In the genomic region with DNA sequence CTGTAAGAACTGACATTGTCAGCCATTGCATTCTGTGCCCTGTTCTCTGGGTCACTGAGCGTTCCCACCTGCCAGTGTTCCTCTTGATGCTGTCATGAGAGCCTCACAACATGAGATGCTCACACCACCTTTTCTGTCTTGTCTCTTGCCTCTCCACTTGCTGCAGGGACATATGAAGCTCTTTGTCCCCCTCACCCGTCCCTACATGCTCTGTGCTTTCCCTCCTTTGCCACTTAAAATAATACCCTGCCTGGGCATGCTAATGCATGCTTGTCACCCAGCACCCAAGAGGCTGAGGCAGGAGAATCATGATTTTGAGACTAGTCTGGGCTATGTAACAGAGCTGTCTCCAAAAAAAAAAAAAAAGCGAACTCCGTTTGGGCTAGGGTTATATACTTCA, we compare ENCODE assay signal across 31 mouse cellular contexts. TPM values are rescaled to one million over a fixed set of nuclear protein-coding genes. Genes with fewer than 3 reads are reported as not detected.
DNase-seq lines count a peak whose midpoint lies in the region; ATAC-seq and TF ChIP-seq lines count a peak whose summit lies in the region.
"Had no signal": no experiment of that assay in that cellular context is flagged by ENCODE, and none has a peak within 500 bp of the region (broad histone marks: within the 10 kb centered on the region; RNA-seq: fewer than 3 reads in every experiment).

No protein-coding gene starts in this region.

- peak overlapping the region; percentile 15; the same call in 1 of the 2 replicates for H3K9ac ChIP-seq in liver, embryonic 11.5 days (ENCODE audit: low read depth, low read length)
- peak overlapping the region; percentile 70 for H3K9ac ChIP-seq in liver, embryonic 16.5 days (ENCODE audit: low read depth, low read length)
- H3K9ac ChIP-seq in hindbrain, postnatal 0 days (replicated peaks; ENCODE audit: low read length): no peak overlapping the region
- H3K9ac ChIP-seq: embryonic facial prominence, embryonic 15.5 days; limb, embryonic 12.5 days; midbrain, embryonic 12.5 days; neural tube, embryonic 15.5 days had no signal

- H3K4me1 ChIP-seq in spleen, adult 2 months (ENCODE audit: control insufficient read depth, insufficient read depth, insufficient read length): peaks cover 70% of the 10 kb centered on the region
- peaks cover 94% of the 10 kb centered on the region for H3K4me1 ChIP-seq in G1E (ENCODE audit: insufficient read depth, low read depth, low read length)
- peaks cover 50% of the 10 kb centered on the region for H3K4me1 ChIP-seq in liver, embryonic 11.5 days (replicated peaks; ENCODE audit: control insufficient read depth, insufficient read depth, low read length)
- peaks cover 87% of the 10 kb centered on the region for H3K4me1 ChIP-seq in liver, embryonic 16.5 days (ENCODE audit: control insufficient read depth, low read depth, low read length)
- H3K4me1 ChIP-seq in hindbrain, postnatal 0 days (ENCODE audit: insufficient read depth, low read length): peaks cover 12% of the 10 kb centered on the region; the same call in 1 of the 2 replicates

- no peak for TF ChIP-seq POLR2A in spleen, adult 2 months (IDR thresholded peaks at IDR 0.05; ENCODE audit: low read depth, low read length)

- no peak overlapping the region for H3K4me3 ChIP-seq in spleen, adult 2 months (ENCODE audit: extremely low read depth, insufficient read depth, insufficient read length)
- peak overlapping the region; percentile 13; the same call in 1 of the 2 replicates for H3K4me3 ChIP-seq in G1E (ENCODE audit: low read depth, low read length)
- H3K4me3 ChIP-seq in liver, embryonic 11.5 days (ENCODE audit: low read depth, low read length): no peak overlapping the region
- no peak overlapping the region for H3K4me3 ChIP-seq in liver, embryonic 16.5 days (ENCODE audit: low read depth, low read length)
- H3K4me3 ChIP-seq in hindbrain, postnatal 0 days (ENCODE audit: low read length): no peak overlapping the region
- H3K4me3 ChIP-seq: embryonic facial prominence, embryonic 10.5 days; embryonic facial prominence, embryonic 15.5 days; gastrocnemius, adult 2 months; hindbrain, embryonic 13.5 days; limb, embryonic 12.5 days; midbrain, embryonic 12.5 days; neural tube, embryonic 15.5 days had no signal

- no peak for DNase-seq in spleen, adult 2 months (ENCODE audit: low read depth in 1 of 2, low spot score in 2 of 2)
- DNase-seq in spleen, postnatal 10 days (ENCODE audit: low spot score in 2 of 2): no peak
- DNase-seq in G1E (ENCODE audit: low spot score): no peak
- no peak for DNase-seq in liver, embryonic 11.5 days (ENCODE audit: low spot score)
- no peak for DNase-seq in hindbrain, postnatal 0 days (ENCODE audit: low spot score)
- no peak for DNase-seq in urinary bladder, adult 2 months (ENCODE audit: low spot score)
- DNase-seq: adrenal gland, adult 2 months; cerebellum, adult 8-10 months; cerebellum, postnatal 25 days; gastrocnemius, adult 2 months; gastrocnemius, postnatal 36 days; heart, adult 18-20 months; heart, postnatal 4 days; kidney, adult 11 months; kidney, postnatal 25 days; lung, adult 18-20 months; lung, postnatal 10 days; retina, postnatal 1 day; right cerebral cortex, postnatal 25 days; spleen, adult 18-20 months had no signal

- peaks cover 13% of the 10 kb centered on the region for H3K36me3 ChIP-seq in spleen, adult 2 months (ENCODE audit: control insufficient read depth, insufficient read depth, low read length)
- H3K36me3 ChIP-seq in G1E (replicated peaks): peaks cover 76% of the 10 kb centered on the region
- peaks cover 15% of the 10 kb centered on the region for H3K36me3 ChIP-seq in liver, embryonic 11.5 days (ENCODE audit: control insufficient read depth, insufficient read depth, low read length)
- peaks cover 29% of the 10 kb centered on the region for H3K36me3 ChIP-seq in liver, embryonic 16.5 days (ENCODE audit: control insufficient read depth, insufficient read depth)
- H3K36me3 ChIP-seq in hindbrain, postnatal 0 days (ENCODE audit: insufficient read depth, low read length): peaks cover 6% of the 10 kb centered on the region; the same call in 1 of the 2 replicates

- H3K9me3 ChIP-seq in G1E (replicated peaks): no peaks in the 10 kb centered on the region
- no peaks in the 10 kb centered on the region for H3K9me3 ChIP-seq in liver, embryonic 11.5 days (ENCODE audit: control insufficient read depth, low read length)
- H3K9me3 ChIP-seq in liver, embryonic 16.5 days (replicated peaks; ENCODE audit: control insufficient read depth, low read length): no peaks in the 10 kb centered on the region
- no peaks in the 10 kb centered on the region for H3K9me3 ChIP-seq in hindbrain, postnatal 0 days (ENCODE audit: low read length)
- H3K9me3 ChIP-seq: embryonic facial prominence, embryonic 10.5 days; embryonic facial prominence, embryonic 15.5 days; hindbrain, embryonic 13.5 days; limb, embryonic 12.5 days; midbrain, embryonic 12.5 days; neural tube, embryonic 15.5 days had no signal

- no peak for TF ChIP-seq CTCF in spleen, adult 2 months (IDR thresholded peaks at IDR 0.05; ENCODE audit: extremely low read depth, insufficient read depth, insufficient read length, insufficient replicate concordance)
- no peak for TF ChIP-seq CTCF in G1E (IDR thresholded peaks at IDR 0.05; ENCODE audit: low read depth, low read length)
- TF ChIP-seq CTCF in hindbrain, postnatal 0 days (IDR thresholded peaks at IDR 0.05; ENCODE audit: low read depth): no peak

- 68% methylated on average over 4 of the region's 4 CpGs for WGBS in spleen, adult 2 months
- 88% methylated on average over 4 of the region's 4 CpGs for WGBS in liver, embryonic 11.5 days
- 74% methylated on average over 4 of the region's 4 CpGs for WGBS in liver, embryonic 16.5 days (ENCODE audit: insufficient replicate concordance)
- 79% methylated on average over 4 of the region's 4 CpGs for WGBS in hindbrain, postnatal 0 days

- H3K27ac ChIP-seq in spleen, adult 2 months (ENCODE audit: insufficient read depth, low read length): peak overlapping the region; percentile 88
- H3K27ac ChIP-seq in liver, embryonic 11.5 days (ENCODE audit: low read depth, low read length): 0 out of 2 replicates have a peak overlapping the region, but pooled peaks have one; percentile 28
- peak overlapping the region; percentile 99 for H3K27ac ChIP-seq in liver, embryonic 16.5 days (ENCODE audit: low read length)
- H3K27ac ChIP-seq in hindbrain, postnatal 0 days: no peak overlapping the region
- H3K27ac ChIP-seq: embryonic facial prominence, embryonic 10.5 days; embryonic facial prominence, embryonic 15.5 days; gastrocnemius, adult 2 months; hindbrain, embryonic 13.5 days; limb, embryonic 12.5 days; midbrain, embryonic 12.5 days; neural tube, embryonic 15.5 days had no signal

- no peak for ATAC-seq in G1E (ENCODE audit: extremely low read depth, insufficient number of reproducible peaks, low FRiP score, poor library complexity, severe bottlenecking)
- ATAC-seq in liver, embryonic 11.5 days (replicated peaks; ENCODE audit: low FRiP score): no peak
- no peak for ATAC-seq in liver, embryonic 16.5 days (ENCODE audit: low read depth)
- no peak for ATAC-seq in CD4-positive, CD25-positive, alpha-beta regulatory T cell, adult 4 months
- no peak for ATAC-seq in hindbrain, postnatal 0 days
- ATAC-seq: activated CD4-positive, CD25-positive, alpha-beta regulatory T cell, adult 4 months; forebrain, embryonic 16.5 days had no signal

- H3K4me2 ChIP-seq in liver, embryonic 11.5 days: no peak overlapping the region; the same call in 1 of the 2 replicates
- H3K4me2 ChIP-seq in liver, embryonic 16.5 days (ENCODE audit: low read depth, low read length): peak overlapping the region; percentile 74; the same call in 1 of the 2 replicates
- no peak overlapping the region for H3K4me2 ChIP-seq in hindbrain, postnatal 0 days (ENCODE audit: low read depth, low read length)
- H3K4me2 ChIP-seq: embryonic facial prominence, embryonic 15.5 days; heart, embryonic 11.5 days; hindbrain, embryonic 13.5 days; limb, embryonic 12.5 days; midbrain, embryonic 12.5 days; neural tube, embryonic 15.5 days had no signal

- H3K27me3 ChIP-seq in spleen, adult 2 months (ENCODE audit: control insufficient read depth, insufficient read depth, low read length): no peaks in the 10 kb centered on the region
- no peaks in the 10 kb centered on the region for H3K27me3 ChIP-seq in G1E (ENCODE audit: insufficient read depth, low read length)
- no peaks in the 10 kb centered on the region for H3K27me3 ChIP-seq in liver, embryonic 11.5 days (replicated peaks; ENCODE audit: control insufficient read depth, insufficient read depth, low read length)
- no peaks in the 10 kb centered on the region for H3K27me3 ChIP-seq in liver, embryonic 16.5 days (ENCODE audit: control insufficient read depth, insufficient read depth, low read depth, low read length)
- H3K27me3 ChIP-seq in hindbrain, postnatal 0 days (ENCODE audit: insufficient read depth, low read length): no peaks in the 10 kb centered on the region
- H3K27me3 ChIP-seq: embryonic facial prominence, embryonic 15.5 days; hindbrain, embryonic 13.5 days; limb, embryonic 12.5 days; midbrain, embryonic 12.5 days; neural tube, embryonic 15.5 days had no signal

RNA-seq across cellular contexts. Expression of a gene that starts 21.6 kb away (rescaled TPM):
- polyA plus RNA-seq in spleen, adult 2 months (2012; rRNA removed): 117 and 118 TPM in 2 replicates
- total RNA-seq in G1E (2014; fragmentation: Nextera tagmentation): 35.2 and 44.2 TPM in 2 replicates
- total RNA-seq in G1E (2017): 82.9 and 124 TPM in 2 replicates
- polyA plus RNA-seq in G1E (2012): 43.6 and 49.6 TPM in 2 replicates
- 113 and 114 TPM in 2 replicates for polyA plus RNA-seq in liver, embryonic 11.5 days (2014; fragmentation: Nextera tagmentation; extraction: Ambion mirVana)
- 76.4 and 77.0 TPM in 2 replicates for polyA plus RNA-seq in liver, embryonic 16.5 days (2015; fragmentation: Nextera tagmentation; extraction: Ambion mirVana)
- 10 to 100 TPM; 86.5 to 98.1 TPM for polyA plus RNA-seq in CD4-positive, CD25-positive, alpha-beta regulatory T cell, adult 4 months (2017; shearing (Covaris generic))
- 33.5 and 34.1 TPM in 2 replicates for total RNA-seq in hindbrain, postnatal 0 days (2014; rRNA removed)
- polyA plus RNA-seq in hindbrain, postnatal 0 days (2015; fragmentation: Nextera tagmentation; extraction: Ambion mirVana): 49.9 and 55.6 TPM in 2 replicates
- polyA plus RNA-seq in urinary bladder, adult 2 months (2012; rRNA removed): 66.1 and 85.6 TPM in 2 replicates

RNA-seq across cellular contexts. Expression of a gene that starts 21.7 kb away (rescaled TPM):
- 3.0 and 3.7 TPM in 2 replicates for polyA plus RNA-seq in spleen, adult 2 months (2012; rRNA removed)
- 10.2 and 14.1 TPM in 2 replicates for total RNA-seq in G1E (2014; fragmentation: Nextera tagmentation)
- total RNA-seq in G1E (2017): 5.9 and 6.2 TPM in 2 replicates
- 3.7 and 3.8 TPM in 2 replicates for polyA plus RNA-seq in G1E (2012)
- 6.5 and 7.4 TPM in 2 replicates for polyA plus RNA-seq in liver, embryonic 11.5 days (2014; fragmentation: Nextera tagmentation; extraction: Ambion mirVana)
- polyA plus RNA-seq in liver, embryonic 16.5 days (2015; fragmentation: Nextera tagmentation; extraction: Ambion mirVana): 1.5 and 1.7 TPM in 2 replicates
- polyA plus RNA-seq in CD4-positive, CD25-positive, alpha-beta regulatory T cell, adult 4 months (2017; shearing (Covaris generic)): 10 to 100 TPM in 1 of 2 experiments, 1 to 10 TPM in 1; 8.4 to 11.4 TPM
- total RNA-seq in hindbrain, postnatal 0 days (2014; rRNA removed): 5.5 and 6.8 TPM in 2 replicates
- 2.3 and 2.8 TPM in 2 replicates for polyA plus RNA-seq in hindbrain, postnatal 0 days (2015; fragmentation: Nextera tagmentation; extraction: Ambion mirVana)
- polyA plus RNA-seq in urinary bladder, adult 2 months (2012; rRNA removed): 2.2 and 2.6 TPM in 2 replicates

RNA-seq across cellular contexts. Expression of a gene that starts 24.3 kb away (rescaled TPM):
- polyA plus RNA-seq in spleen, adult 2 months (2012; rRNA removed): 69.5 and 81.3 TPM in 2 replicates
- total RNA-seq in G1E (2014; fragmentation: Nextera tagmentation): 35.6 and 69.0 TPM in 2 replicates
- 21.7 and 23.9 TPM in 2 replicates for total RNA-seq in G1E (2017)
- polyA plus RNA-seq in G1E (2012): 19.0 and 26.5 TPM in 2 replicates
- 11.7 and 12.9 TPM in 2 replicates for polyA plus RNA-seq in liver, embryonic 11.5 days (2014; fragmentation: Nextera tagmentation; extraction: Ambion mirVana)
- polyA plus RNA-seq in liver, embryonic 16.5 days (2015; fragmentation: Nextera tagmentation; extraction: Ambion mirVana): 13.4 and 14.4 TPM in 2 replicates
- 10 to 100 TPM; 19.2 to 26.0 TPM for polyA plus RNA-seq in CD4-positive, CD25-positive, alpha-beta regulatory T cell, adult 4 months (2017; shearing (Covaris generic))
- total RNA-seq in hindbrain, postnatal 0 days (2014; rRNA removed): 47.5 and 49.5 TPM in 2 replicates
- 26.6 and 28.1 TPM in 2 replicates for polyA plus RNA-seq in hindbrain, postnatal 0 days (2015; fragmentation: Nextera tagmentation; extraction: Ambion mirVana)
- polyA plus RNA-seq in urinary bladder, adult 2 months (2012; rRNA removed): 15.8 and 27.2 TPM in 2 replicates

RNA-seq across cellular contexts. Expression of a gene that starts 35.2 kb away (rescaled TPM):
- polyA plus RNA-seq in spleen, adult 2 months (2012; rRNA removed): 0.25 and 0.31 TPM in 2 replicates
- 1.5 and 3.7 TPM in 2 replicates for total RNA-seq in G1E (2014; fragmentation: Nextera tagmentation)
- 0.35 and 3.3 TPM in 2 replicates for total RNA-seq in G1E (2017)
- polyA plus RNA-seq in G1E (2012): 0.13 and 0.26 TPM in 2 replicates
- polyA plus RNA-seq in liver, embryonic 11.5 days (2014; fragmentation: Nextera tagmentation; extraction: Ambion mirVana): 0.52 and 1.6 TPM in 2 replicates
- polyA plus RNA-seq in liver, embryonic 16.5 days (2015; fragmentation: Nextera tagmentation; extraction: Ambion mirVana): 0.16 and 0.42 TPM in 2 replicates
- polyA plus RNA-seq in CD4-positive, CD25-positive, alpha-beta regulatory T cell, adult 4 months (2017; shearing (Covaris generic)): under 1 TPM in 1 of 2 experiments, not detected in 1; 0.94 TPM
- total RNA-seq in hindbrain, postnatal 0 days (2014; rRNA removed): 0.61 and 0.73 TPM in 2 replicates
- 1.8 and 2.7 TPM in 2 replicates for polyA plus RNA-seq in hindbrain, postnatal 0 days (2015; fragmentation: Nextera tagmentation; extraction: Ambion mirVana)
- polyA plus RNA-seq in urinary bladder, adult 2 months (2012; rRNA removed): 1.2 and 1.7 TPM in 2 replicates

RNA-seq across cellular contexts. Expression of a gene that starts 50.0 kb away (rescaled TPM):
- polyA plus RNA-seq in spleen, adult 2 months (2012; rRNA removed): 14.9 and 21.5 TPM in 2 replicates
- total RNA-seq in G1E (2014; fragmentation: Nextera tagmentation) (40.6 and 61.3 TPM in 2 replicates), G1E (2017) (76.2 and 82.7 TPM in 2 replicates)
- polyA plus RNA-seq in G1E (2012): 41.9 and 43.6 TPM in 2 replicates
- polyA plus RNA-seq in liver, embryonic 11.5 days (2014; fragmentation: Nextera tagmentation; extraction: Ambion mirVana): 55.1 and 58.4 TPM in 2 replicates
- 26.3 and 27.7 TPM in 2 replicates for polyA plus RNA-seq in liver, embryonic 16.5 days (2015; fragmentation: Nextera tagmentation; extraction: Ambion mirVana)
- polyA plus RNA-seq in CD4-positive, CD25-positive, alpha-beta regulatory T cell, adult 4 months (2017; shearing (Covaris generic)): 10 to 100 TPM; 28.9 to 34.0 TPM
- 47.6 and 48.6 TPM in 2 replicates for total RNA-seq in hindbrain, postnatal 0 days (2014; rRNA removed)
- 69.8 and 71.9 TPM in 2 replicates for polyA plus RNA-seq in hindbrain, postnatal 0 days (2015; fragmentation: Nextera tagmentation; extraction: Ambion mirVana)
- polyA plus RNA-seq in urinary bladder, adult 2 months (2012; rRNA removed): 41.7 and 54.9 TPM in 2 replicates
